Mouse (Mus musculus): Measurements from ENCODE around the gene Gm16253. TPM values are rescaled to one million over a fixed set of nuclear protein-coding genes. Genes with fewer than 3 reads are reported as not detected.

Gm16253 gene
- polyA plus RNA-seq, 1 experiment from 2014 or later = 1.3 TPM

- Histone ChIP-seq H3K4me3 (ENCODE audit: low read length) (peak overlapping the region; percentile 15), H3K9ac (ENCODE audit: low read length) (peak overlapping the region; percentile 70), H3K9me3 (replicated peaks; ENCODE audit: control insufficient read depth, low read length) (no peaks in the 10 kb centered on the region), H3K4me1 (ENCODE audit: control insufficient read depth, insufficient read depth, low read length) (peaks cover 54% of the 10 kb centered on the region), H3K36me3 (ENCODE audit: control insufficient read depth, insufficient read depth) (no peaks in the 10 kb centered on the region), H3K27ac (ENCODE audit: low read length) (peak overlapping the region; percentile 98), H3K4me2 (ENCODE audit: low read depth, low read length) (peak overlapping the region; percentile 61), H3K27me3 (ENCODE audit: control insufficient read depth, insufficient read depth, low read length) (no peaks in the 10 kb centered on the region)
- WGBS = 59% methylated on average over 4 of the region's 4 CpGs
- ATAC-seq (replicated peaks; ENCODE audit: extremely low read depth, insufficient read depth, low FRiP score) = no peak
Measured at GRCm38 (mm10) chr3:96577566-96577965, 782 bp downstream of the Gm16253 start.

GRCm38 (mm10) chr3:96578561-96579238, 1.9 kb downstream of the Gm16253 start:
- no peak for ATAC-seq (replicated peaks; ENCODE audit: extremely low read depth, insufficient read depth, low FRiP score)
- no peak overlapping the region for H3K4me2 ChIP-seq (ENCODE audit: low read depth, low read length)
- no peak overlapping the region for H3K4me3 ChIP-seq (ENCODE audit: low read length)
- H3K27me3 ChIP-seq (ENCODE audit: control insufficient read depth, insufficient read depth, low read length) = no peaks in the 10 kb centered on the region
- peaks cover 49% of the 10 kb centered on the region for H3K4me1 ChIP-seq (ENCODE audit: control insufficient read depth, insufficient read depth, low read length)
- peak overlapping the region; percentile 48 for H3K27ac ChIP-seq (ENCODE audit: low read length)
- H3K9ac ChIP-seq (ENCODE audit: low read length) = peak overlapping the region; percentile 12; the same call in 1 of the 2 replicates
- WGBS = 76% methylated on average over 12 of the region's 12 CpGs
- H3K9me3 ChIP-seq (replicated peaks; ENCODE audit: control insufficient read depth, low read length) = no peaks in the 10 kb centered on the region
- peaks cover under 1% of the 10 kb centered on the region; the same call in 1 of the 2 replicates for H3K36me3 ChIP-seq (ENCODE audit: control insufficient read depth, insufficient read depth)

GRCm38 (mm10) chr3:96579239-96579750, 2.5 kb downstream of the Gm16253 start:
- WGBS = 77% methylated on average over 4 of the region's 4 CpGs
- no peak overlapping the region for H3K4me3 ChIP-seq (ENCODE audit: low read length)
- peaks cover 43% of the 10 kb centered on the region for H3K4me1 ChIP-seq (ENCODE audit: control insufficient read depth, insufficient read depth, low read length)
- H3K4me2 ChIP-seq (ENCODE audit: low read depth, low read length) = no peak overlapping the region; the same call in 1 of the 2 replicates
- H3K9me3 ChIP-seq (replicated peaks; ENCODE audit: control insufficient read depth, low read length) = no peaks in the 10 kb centered on the region
- no peak for ATAC-seq (replicated peaks; ENCODE audit: extremely low read depth, insufficient read depth, low FRiP score)
- H3K9ac ChIP-seq (ENCODE audit: low read length) = peak overlapping the region; percentile 49; the same call in 1 of the 2 replicates
- H3K27me3 ChIP-seq (ENCODE audit: control insufficient read depth, insufficient read depth, low read length) = no peaks in the 10 kb centered on the region
- H3K36me3 ChIP-seq (ENCODE audit: control insufficient read depth, insufficient read depth) = peaks cover 2% of the 10 kb centered on the region; the same call in 1 of the 2 replicates
- H3K27ac ChIP-seq (ENCODE audit: low read length) = no peak overlapping the region; the same call in 1 of the 2 replicates

- Histone ChIP-seq H3K36me3 (ENCODE audit: control insufficient read depth, insufficient read depth) (peaks cover 2% of the 10 kb centered on the region; the same call in 1 of the 2 replicates), H3K4me2 (ENCODE audit: low read depth, low read length) (peak overlapping the region; percentile 65), H3K9ac (ENCODE audit: low read length) (peak overlapping the region; percentile 66), H3K4me3 (ENCODE audit: low read length) (peak overlapping the region; percentile 4; the same call in 1 of the 2 replicates), H3K4me1 (ENCODE audit: control insufficient read depth, insufficient read depth, low read length) (peaks cover 41% of the 10 kb centered on the region), H3K9me3 (replicated peaks; ENCODE audit: control insufficient read depth, low read length) (no peaks in the 10 kb centered on the region), H3K27ac (ENCODE audit: low read length) (peak overlapping the region; percentile 60; the same call in 1 of the 2 replicates), H3K27me3 (ENCODE audit: control insufficient read depth, insufficient read depth, low read length) (no peaks in the 10 kb centered on the region)
- 9% methylated on average over 16 of the region's 16 CpGs for WGBS
- ATAC-seq (replicated peaks; ENCODE audit: extremely low read depth, insufficient read depth, low FRiP score) = no peak; the same call in 1 of the 2 replicates
Measured at GRCm38 (mm10) chr3:96579885-96580454, 3.2 kb downstream of the Gm16253 start.

- no peak overlapping the region for H3K27ac ChIP-seq (ENCODE audit: low read length)
- peaks cover 2% of the 10 kb centered on the region; the same call in 1 of the 2 replicates for H3K36me3 ChIP-seq (ENCODE audit: control insufficient read depth, insufficient read depth)
- no peaks in the 10 kb centered on the region for H3K27me3 ChIP-seq (ENCODE audit: control insufficient read depth, insufficient read depth, low read length)
- no peak overlapping the region for H3K4me2 ChIP-seq (ENCODE audit: low read depth, low read length)
- no peak overlapping the region for H3K9ac ChIP-seq (ENCODE audit: low read length)
- no peaks in the 10 kb centered on the region for H3K9me3 ChIP-seq (replicated peaks; ENCODE audit: control insufficient read depth, low read length)
- peaks cover 29% of the 10 kb centered on the region for H3K4me1 ChIP-seq (ENCODE audit: control insufficient read depth, insufficient read depth, low read length)
- no peak overlapping the region for H3K4me3 ChIP-seq (ENCODE audit: low read length)
- ATAC-seq (replicated peaks; ENCODE audit: extremely low read depth, insufficient read depth, low FRiP score) = no peak
- 61% methylated on average over 6 of the region's 6 CpGs for WGBS
Measured at GRCm38 (mm10) chr3:96581141-96581540, 4.4 kb downstream of the Gm16253 start.

- H3K4me2 ChIP-seq (ENCODE audit: low read depth, low read length) = no peak overlapping the region
- H3K27ac ChIP-seq (ENCODE audit: low read length) = no peak overlapping the region
- WGBS = 79% methylated on average over 16 of the region's 16 CpGs
- no peaks in the 10 kb centered on the region for H3K9me3 ChIP-seq (replicated peaks; ENCODE audit: control insufficient read depth, low read length)
- H3K36me3 ChIP-seq (ENCODE audit: control insufficient read depth, insufficient read depth) = peaks cover 2% of the 10 kb centered on the region; the same call in 1 of the 2 replicates
- ATAC-seq (replicated peaks; ENCODE audit: extremely low read depth, insufficient read depth, low FRiP score) = no peak
- H3K4me3 ChIP-seq (ENCODE audit: low read length) = no peak overlapping the region
- no peaks in the 10 kb centered on the region for H3K27me3 ChIP-seq (ENCODE audit: control insufficient read depth, insufficient read depth, low read length)
- no peak overlapping the region for H3K9ac ChIP-seq (ENCODE audit: low read length)
- H3K4me1 ChIP-seq (ENCODE audit: control insufficient read depth, insufficient read depth, low read length) = peaks cover 25% of the 10 kb centered on the region
Measured at GRCm38 (mm10) chr3:96581771-96582515, 5.2 kb downstream of the Gm16253 start.

GRCm38 (mm10) chr3:96583386-96583785, 6.6 kb downstream of the Gm16253 start:
- no peaks in the 10 kb centered on the region for H3K27me3 ChIP-seq (ENCODE audit: control insufficient read depth, insufficient read depth, low read length)
- no peak overlapping the region for H3K4me2 ChIP-seq (ENCODE audit: low read depth, low read length)
- no peak overlapping the region for H3K27ac ChIP-seq (ENCODE audit: low read length)
- H3K36me3 ChIP-seq (ENCODE audit: control insufficient read depth, insufficient read depth) = peaks cover 2% of the 10 kb centered on the region; the same call in 1 of the 2 replicates
- WGBS = 92% methylated on average over 5 of the region's 5 CpGs
- ATAC-seq (replicated peaks; ENCODE audit: extremely low read depth, insufficient read depth, low FRiP score) = no peak
- no peaks in the 10 kb centered on the region for H3K9me3 ChIP-seq (replicated peaks; ENCODE audit: control insufficient read depth, low read length)
- peaks cover 13% of the 10 kb centered on the region for H3K4me1 ChIP-seq (ENCODE audit: control insufficient read depth, insufficient read depth, low read length)
- H3K9ac ChIP-seq (ENCODE audit: low read length) = no peak overlapping the region
- H3K4me3 ChIP-seq (ENCODE audit: low read length) = no peak overlapping the region

- Histone ChIP-seq H3K4me3 (ENCODE audit: low read length) (no peak overlapping the region), H3K9ac (ENCODE audit: low read length) (no peak overlapping the region), H3K4me2 (ENCODE audit: low read depth, low read length) (no peak overlapping the region), H3K27me3 (ENCODE audit: control insufficient read depth, insufficient read depth, low read length) (peaks cover 2% of the 10 kb centered on the region; the same call in 1 of the 2 replicates), H3K36me3 (ENCODE audit: control insufficient read depth, insufficient read depth) (no peaks in the 10 kb centered on the region; the same call in 1 of the 2 replicates), H3K9me3 (replicated peaks; ENCODE audit: control insufficient read depth, low read length) (no peaks in the 10 kb centered on the region), H3K27ac (ENCODE audit: low read length) (no peak overlapping the region), H3K4me1 (ENCODE audit: control insufficient read depth, insufficient read depth, low read length) (peaks cover 10% of the 10 kb centered on the region)
- no peak for ATAC-seq (replicated peaks; ENCODE audit: extremely low read depth, insufficient read depth, low FRiP score)
- 79% methylated on average over 4 of the region's 4 CpGs for WGBS
Measured at GRCm38 (mm10) chr3:96590657-96591056, 13.9 kb downstream of the Gm16253 start.
